Mouse (Mus musculus) embryo, embryonic 9.5 days (tissue): Measurements from ENCODE around the gene Olfr1134.
"Not testable (repeated sequence)": the region's sequence is repeated elsewhere in the genome, so short reads cannot be mapped to it uniquely, and the experiment has no call there.

Source experiments
- DNase-seq: peaks from one replicate; pipeline ENCODE4 v3.0.0-alpha.2; 2017; ENCODE audit errors: extremely low spot score

Olfr1134 gene

DNA sequence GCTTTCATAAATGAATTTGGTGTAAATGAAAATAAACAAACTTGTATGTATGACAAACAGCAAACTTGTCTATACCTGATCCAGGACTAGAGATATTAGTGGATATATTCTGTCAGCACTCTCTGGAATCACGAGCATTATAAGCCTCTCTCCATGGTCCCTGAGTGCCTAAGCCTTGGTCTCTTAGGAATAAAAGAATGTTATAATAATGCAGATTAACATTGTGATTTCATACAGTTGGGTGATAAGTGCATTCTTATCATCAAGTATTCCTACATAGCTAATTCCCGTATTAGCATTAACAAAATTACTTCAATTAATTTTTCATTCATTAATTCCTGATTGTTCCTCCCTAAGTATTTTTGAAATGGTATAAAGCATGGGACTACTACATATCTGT is at the start of gene Olfr1134:
Gene Olfr1134, minus strand, starts transcription at position 101 of the 400 bp plus-strand sequence.
- no peak for DNase-seq

DNA sequence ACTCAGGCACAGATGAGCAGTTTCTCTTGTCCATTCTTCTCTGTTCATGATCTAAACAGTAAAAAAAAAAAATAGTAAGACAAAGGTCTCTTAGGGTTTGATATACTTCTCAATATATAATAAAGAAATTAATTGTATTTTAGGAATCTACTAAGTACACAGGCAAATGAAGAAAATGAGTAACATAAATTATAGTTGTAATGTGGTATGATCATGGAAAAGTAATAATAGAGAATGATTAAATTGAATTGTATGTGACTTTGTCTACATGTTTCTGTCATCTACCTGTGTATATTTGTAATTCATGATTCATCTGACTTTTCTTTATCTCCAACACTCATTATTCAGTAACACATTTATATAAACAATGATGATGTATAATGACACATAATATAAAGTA is 35.6 kb upstream of the Olfr1134 start, which contains the start of gene Olfr1136:
Gene Olfr1136, minus strand, starts transcription at position 101 of the 400 bp plus-strand sequence.
- no peak for DNase-seq

DNA sequence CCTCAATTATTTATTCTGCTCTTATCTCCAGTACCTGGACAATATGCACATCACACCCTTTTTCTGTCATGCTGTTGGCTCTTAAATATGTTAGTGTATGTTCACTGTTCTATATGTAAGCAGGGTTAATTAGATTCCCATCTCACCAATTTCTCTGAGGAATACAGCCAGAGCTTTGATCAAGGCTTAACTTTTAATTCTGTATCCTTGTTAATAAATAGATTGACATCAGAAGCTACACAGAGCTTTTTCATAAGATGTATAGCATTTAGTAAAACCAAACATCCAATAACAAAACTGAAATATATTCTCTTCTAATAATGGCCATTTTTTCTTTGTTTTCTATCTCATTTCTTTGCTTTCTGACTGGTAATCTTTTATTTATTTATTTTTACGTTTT is 15.3 kb upstream of the Olfr1134 start, which contains the start of gene Olfr1135:
Gene Olfr1135, minus strand, starts transcription at position 101 of the 400 bp plus-strand sequence.
- DNase-seq: no peak

DNA sequence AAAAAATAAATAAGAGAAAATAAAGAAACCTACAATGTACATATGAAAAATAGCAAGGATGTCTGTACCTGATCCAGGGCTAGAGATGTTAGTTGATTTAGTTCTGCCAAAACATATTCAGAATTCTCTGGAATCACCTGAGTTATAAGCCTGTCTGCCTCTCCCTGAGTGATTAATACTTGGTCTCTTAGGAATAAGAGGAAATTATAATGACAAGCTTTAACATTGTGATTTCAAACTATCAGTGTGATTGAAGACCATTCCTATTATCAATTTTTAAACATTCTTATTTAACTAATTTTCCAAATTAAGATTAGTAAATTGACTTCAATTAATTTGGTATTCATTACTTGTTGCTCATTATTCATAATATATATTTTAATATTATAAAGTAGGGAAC is 11.0 kb downstream of the Olfr1134 start, which contains the start of gene Olfr1133:
Gene Olfr1133, minus strand, starts transcription at position 101 of the 400 bp plus-strand sequence.
- DNase-seq: no peak

DNA sequence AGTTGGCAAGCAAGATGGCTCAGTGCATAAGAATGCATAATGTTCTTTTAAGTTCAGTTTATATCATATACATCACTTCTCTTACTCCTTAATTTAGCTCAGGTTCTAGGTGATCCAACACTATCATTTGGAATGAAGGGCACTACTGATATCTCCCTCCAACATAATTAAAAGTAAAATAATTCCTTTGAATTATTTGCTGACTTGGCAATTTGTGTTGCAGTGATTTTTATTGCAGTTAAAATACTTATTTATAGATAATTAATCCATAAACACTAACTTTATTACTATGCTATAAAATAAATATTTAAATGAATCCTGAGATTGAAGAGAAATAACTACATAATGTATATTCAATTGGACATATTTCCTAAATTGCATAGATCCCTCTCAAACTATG is 15.8 kb downstream of the Olfr1134 start:
- no peak for DNase-seq

DNA sequence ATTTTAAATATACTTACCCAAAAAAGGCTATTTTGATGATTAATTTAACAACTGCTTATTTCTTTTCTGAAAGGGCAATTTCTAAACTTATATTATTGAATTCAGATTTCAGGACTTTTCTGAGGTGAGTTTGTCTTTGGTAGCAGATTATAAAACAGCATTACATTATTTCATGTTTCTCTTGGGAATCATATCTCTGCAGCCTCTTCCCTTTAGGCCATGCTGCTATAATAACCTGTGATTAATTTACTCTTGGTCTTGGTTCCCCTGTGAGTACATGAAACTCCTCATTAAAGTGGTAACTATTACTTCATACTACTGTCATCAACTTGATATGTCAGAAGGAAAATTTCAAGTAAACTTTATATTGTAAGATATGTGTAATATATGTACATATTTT is 20.8 kb downstream of the Olfr1134 start, which contains the start of gene Olfr1132:
Gene Olfr1132, minus strand, starts transcription at position 101 of the 400 bp plus-strand sequence.
- DNase-seq: no peak

- no peak for DNase-seq
Observed at GRCm38 (mm10) chr2:87626804-87627203, 31.5 kb downstream of the Olfr1134 start, which contains the start of gene Olfr1131. Gene Olfr1131 (plus strand): TSS chr2:87627104.

- DNase-seq: not testable (repeated sequence)
Observed at GRCm38 (mm10) chr2:87605912-87606311, 52.3 kb downstream of the Olfr1134 start, which contains the start of gene Olfr1130. Gene Olfr1130 (plus strand): TSS chr2:87606212.
